In the genomic region with DNA sequence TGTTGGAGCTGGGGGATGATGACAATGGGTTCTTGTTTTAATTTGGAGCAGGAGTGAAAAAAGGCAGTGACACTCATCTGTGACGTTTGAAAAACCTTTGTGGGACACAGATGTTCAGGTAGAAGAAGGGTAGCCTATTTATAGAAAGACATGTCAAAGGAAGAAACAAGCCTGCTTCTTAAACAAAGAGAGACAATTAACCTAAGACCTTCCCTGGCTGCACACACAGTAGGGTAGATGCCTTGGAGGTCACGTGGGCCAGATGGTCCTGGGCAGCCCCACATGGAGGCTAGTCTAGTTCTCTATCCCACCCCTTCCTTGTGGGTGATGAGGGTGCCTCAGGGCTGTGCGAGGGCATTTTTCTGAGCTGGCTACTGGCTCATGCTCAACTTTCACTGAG, we compare ENCODE assay signal across 17 mouse cellular contexts. TPM values are rescaled to one million over a fixed set of nuclear protein-coding genes. Genes with fewer than 3 reads are reported as not detected.
DNase-seq lines count a peak whose midpoint lies in the region; ATAC-seq and TF ChIP-seq lines count a peak whose summit lies in the region.
"Had no signal": no experiment of that assay in that cellular context is flagged by ENCODE, and none has a peak within 500 bp of the region (broad histone marks: within the 10 kb centered on the region; RNA-seq: fewer than 3 reads in every experiment).

No protein-coding gene starts in this region.

- intact Hi-C loops in left cerebral cortex, adult 2 months (cut with DNase I) = no loop called here

- no peak for TF ChIP-seq CTCF in left cerebral cortex, adult 2 months (IDR thresholded peaks at IDR 0.05)

- H3K9me3 ChIP-seq in embryonic facial prominence, embryonic 11.5 days (replicated peaks; ENCODE audit: control insufficient read depth, low read length) = no peaks in the 10 kb centered on the region
- H3K9me3 ChIP-seq in embryonic facial prominence, embryonic 10.5 days = no peaks in the 10 kb centered on the region
- H3K9me3 ChIP-seq in forebrain, embryonic 14.5 days (replicated peaks; ENCODE audit: control insufficient read depth, low read length) = no peaks in the 10 kb centered on the region
- H3K9me3 ChIP-seq: neural tube, embryonic 13.5 days had no signal

- no peak overlapping the region for H3K9ac ChIP-seq in embryonic facial prominence, embryonic 11.5 days (replicated peaks; ENCODE audit: low read length)
- H3K9ac ChIP-seq in forebrain, embryonic 14.5 days (ENCODE audit: low read length) = no peak overlapping the region
- H3K9ac ChIP-seq: liver, postnatal 0 days; neural tube, embryonic 13.5 days had no signal

- ATAC-seq in embryonic facial prominence, embryonic 11.5 days (replicated peaks; ENCODE audit: insufficient number of reproducible peaks, low FRiP score, low TSS enrichment, low read depth) = 0 out of 2 replicates have a peak, but pooled peaks have one; percentile 70
- peak; percentile 42; the same call in 1 of the 2 replicates for ATAC-seq in forebrain, embryonic 14.5 days
- ATAC-seq: intestine, postnatal 0 days; liver, postnatal 0 days had no signal

- DNase-seq in embryonic facial prominence, embryonic 11.5 days (ENCODE audit: low spot score) = no peak
- DNase-seq in embryonic facial prominence, embryonic 10.5 days (ENCODE audit: low spot score) = no peak
- no peak for DNase-seq in left cerebral cortex, adult 2 months (ENCODE audit: extremely low spot score in 1 of 2, low spot score in 2 of 2)
- DNase-seq in left cerebral cortex, adult 8-10 months (ENCODE audit: low spot score in 2 of 2) = no peak
- no peak for DNase-seq in forebrain, embryonic 14.5 days (ENCODE audit: low spot score)
- DNase-seq in thymus, postnatal 25 days = peak; percentile 66
- DNase-seq in right cerebral cortex, postnatal 10 days (ENCODE audit: low spot score in 2 of 2) = no peak
- no peak for DNase-seq in c-Kit-positive CD71-positive TER-119-positive erythroid progenitor cells, embryonic 14.5 days (ENCODE audit: low spot score)
- DNase-seq: adrenal gland, postnatal 14 days; kidney, postnatal 25 days; liver, postnatal 0 days; lung, postnatal 4 days had no signal

- no peaks in the 10 kb centered on the region for H3K36me3 ChIP-seq in embryonic facial prominence, embryonic 11.5 days (replicated peaks; ENCODE audit: control insufficient read depth, insufficient read depth, low read depth, low read length)
- no peaks in the 10 kb centered on the region for H3K36me3 ChIP-seq in embryonic facial prominence, embryonic 10.5 days (replicated peaks)
- no peaks in the 10 kb centered on the region for H3K36me3 ChIP-seq in forebrain, embryonic 14.5 days (ENCODE audit: control insufficient read depth, insufficient read depth, low read length)
- H3K36me3 ChIP-seq: neural tube, embryonic 13.5 days had no signal

- H3K4me1 ChIP-seq in embryonic facial prominence, embryonic 11.5 days (ENCODE audit: control insufficient read depth, insufficient read depth, low read length) = no peaks in the 10 kb centered on the region
- H3K4me1 ChIP-seq in embryonic facial prominence, embryonic 10.5 days = peaks cover 42% of the 10 kb centered on the region
- H3K4me1 ChIP-seq in forebrain, embryonic 14.5 days (ENCODE audit: control insufficient read depth, insufficient read depth, low read length) = no peaks in the 10 kb centered on the region
- H3K4me1 ChIP-seq: neural tube, embryonic 13.5 days had no signal

- H3K4me2 ChIP-seq in embryonic facial prominence, embryonic 11.5 days (ENCODE audit: low read depth, low read length) = no peak overlapping the region
- no peak overlapping the region for H3K4me2 ChIP-seq in forebrain, embryonic 14.5 days (ENCODE audit: low read length)
- H3K4me2 ChIP-seq: neural tube, embryonic 13.5 days had no signal

- no peak overlapping the region for H3K27ac ChIP-seq in embryonic facial prominence, embryonic 11.5 days (replicated peaks; ENCODE audit: low read depth, low read length)
- no peak overlapping the region for H3K27ac ChIP-seq in embryonic facial prominence, embryonic 10.5 days (replicated peaks)
- H3K27ac ChIP-seq in left cerebral cortex, adult 2 months = peak overlapping the region; percentile 91
- H3K27ac ChIP-seq in forebrain, embryonic 14.5 days (ENCODE audit: low read depth, low read length) = no peak overlapping the region
- H3K27ac ChIP-seq: neural tube, embryonic 13.5 days had no signal

- H3K27me3 ChIP-seq in embryonic facial prominence, embryonic 11.5 days (ENCODE audit: control insufficient read depth, insufficient read depth, low read length) = no peaks in the 10 kb centered on the region
- H3K27me3 ChIP-seq in embryonic facial prominence, embryonic 10.5 days (replicated peaks; ENCODE audit: low read depth, poor library complexity, severe bottlenecking) = no peaks in the 10 kb centered on the region
- H3K27me3 ChIP-seq in forebrain, embryonic 14.5 days (replicated peaks; ENCODE audit: control insufficient read depth, insufficient read depth, low read length) = no peaks in the 10 kb centered on the region
- H3K27me3 ChIP-seq: neural tube, embryonic 13.5 days had no signal

- WGBS in embryonic facial prominence, embryonic 11.5 days = 27% methylated on average over 3 of the region's 3 CpGs
- 26% methylated on average over 3 of the region's 3 CpGs for WGBS in embryonic facial prominence, embryonic 10.5 days
- 18% methylated on average over 3 of the region's 3 CpGs for WGBS in forebrain, embryonic 14.5 days

- H3K4me3 ChIP-seq in embryonic facial prominence, embryonic 11.5 days (ENCODE audit: low read depth, low read length) = no peak overlapping the region
- no peak overlapping the region for H3K4me3 ChIP-seq in embryonic facial prominence, embryonic 10.5 days
- no peak overlapping the region for H3K4me3 ChIP-seq in left cerebral cortex, adult 2 months
- no peak overlapping the region for H3K4me3 ChIP-seq in forebrain, embryonic 14.5 days (ENCODE audit: low read depth, low read length)
- H3K4me3 ChIP-seq: neural tube, embryonic 13.5 days had no signal

RNA-seq across cellular contexts. Expression of a gene that starts 45.3 kb away (rescaled TPM):
- 0.15 TPM in 1 of 2 replicates, not detected in the other for polyA plus RNA-seq in embryonic facial prominence, embryonic 11.5 days (2014; fragmentation: Nextera tagmentation; extraction: Ambion mirVana)
- 0.15 and 0.19 TPM in 2 replicates for polyA plus RNA-seq in embryonic facial prominence, embryonic 10.5 days (2016; fragmentation: Nextera tagmentation; extraction: Ambion mirVana)
- total RNA-seq in left cerebral cortex, adult 2 months (2021) = under 1 TPM; 0.16 to 0.37 TPM
- under 1 TPM; 0.13 to 0.51 (median 0.43) TPM for total RNA-seq in left cerebral cortex, adult 8-10 months (2022)
- polyA plus RNA-seq in forebrain, embryonic 14.5 days (2014; fragmentation: Nextera tagmentation; extraction: Ambion mirVana) = 0.29 TPM in 1 of 2 replicates, not detected in the other
- total RNA-seq: ES-E14 had no signal

RNA-seq across cellular contexts. Expression of a gene that starts 45.8 kb away (rescaled TPM):
- not detected in 2 replicates for polyA plus RNA-seq in embryonic facial prominence, embryonic 11.5 days (2014; fragmentation: Nextera tagmentation; extraction: Ambion mirVana)
- polyA plus RNA-seq in embryonic facial prominence, embryonic 10.5 days (2016; fragmentation: Nextera tagmentation; extraction: Ambion mirVana) = 0.09 and 0.15 TPM in 2 replicates
- 1 to 10 TPM; 2.3 to 2.8 TPM for total RNA-seq in left cerebral cortex, adult 2 months (2021)
- total RNA-seq in left cerebral cortex, adult 8-10 months (2022) = 1 to 10 TPM; 1.5 to 4.1 (median 2.2) TPM
- not detected in 2 replicates for polyA plus RNA-seq in forebrain, embryonic 14.5 days (2014; fragmentation: Nextera tagmentation; extraction: Ambion mirVana)
- total RNA-seq: midbrain, postnatal 0 days had no signal
- polyA plus RNA-seq: heart, postnatal 0 days; neural tube, embryonic 13.5 days had no signal

RNA-seq across cellular contexts. Expression of a gene that starts 55.5 kb away (rescaled TPM):
- 0.24 and 0.67 TPM in 2 replicates for polyA plus RNA-seq in embryonic facial prominence, embryonic 11.5 days (2014; fragmentation: Nextera tagmentation; extraction: Ambion mirVana)
- 0.43 and 0.77 TPM in 2 replicates for polyA plus RNA-seq in embryonic facial prominence, embryonic 10.5 days (2016; fragmentation: Nextera tagmentation; extraction: Ambion mirVana)
- 1 to 10 TPM; 1.1 to 1.3 TPM for total RNA-seq in left cerebral cortex, adult 2 months (2021)
- 10 to 100 TPM in 1 of 4 experiments, 1 to 10 TPM in 3; 1.2 to 11.7 (median 3.9) TPM for total RNA-seq in left cerebral cortex, adult 8-10 months (2022)
- polyA plus RNA-seq in forebrain, embryonic 14.5 days (2014; fragmentation: Nextera tagmentation; extraction: Ambion mirVana) = 0.34 and 0.49 TPM in 2 replicates
